Mouse (Mus musculus): Measurements from ENCODE around the gene Dnajb14.
"Not testable (repeated sequence)": the region's sequence is repeated elsewhere in the genome, so short reads cannot be mapped to it uniquely, and the experiment has no call there.

Gene Dnajb14

DNA sequence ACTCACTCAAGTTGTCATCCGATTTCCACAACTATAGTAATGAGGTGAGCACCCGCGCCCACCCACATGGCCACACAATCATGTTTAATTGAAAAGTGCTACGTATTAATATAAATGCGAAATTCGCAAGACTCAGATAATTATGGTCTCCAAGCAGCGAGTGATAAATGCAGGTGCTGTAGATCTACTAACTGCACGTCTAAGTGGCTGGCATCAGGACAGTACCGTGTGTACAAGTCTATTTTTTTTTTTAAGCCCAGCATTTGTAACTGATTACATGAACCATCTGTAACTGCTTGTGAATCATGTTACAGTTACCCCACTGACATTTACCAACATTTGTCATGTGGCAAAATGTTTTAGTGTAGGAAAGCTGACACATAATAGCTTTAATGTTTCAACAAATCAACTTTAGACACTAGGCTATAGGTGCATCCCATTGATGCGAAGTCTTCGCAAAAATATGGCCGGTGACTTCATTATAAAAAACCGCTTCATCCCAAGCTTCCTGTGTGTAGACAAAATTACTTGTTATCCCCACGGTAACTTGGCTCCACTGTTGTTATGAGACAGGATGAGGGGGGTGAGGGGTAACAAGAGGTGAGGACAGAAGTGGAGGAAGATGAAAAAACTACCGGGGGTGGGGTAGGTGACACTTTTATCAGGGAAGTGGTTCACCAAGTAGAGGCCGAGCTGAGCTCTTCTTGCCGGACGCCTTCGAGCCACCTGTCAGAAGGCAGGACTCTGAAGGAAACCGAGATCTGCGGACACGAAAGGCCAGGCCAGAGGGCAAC, 3.9 kb upstream of the Dnajb14 start:
- DNase-seq (ENCODE audit: low read depth, low spot score): no peak

GRCm38 (mm10) chr3:137864124-137864987, 3.1 kb upstream of the Dnajb14 start, which contains the start of gene H2afz:
H2afz (plus strand) TSS chr3:137864487.
- peak; percentile 99 for DNase-seq (ENCODE audit: low read depth, low spot score)

DNA sequence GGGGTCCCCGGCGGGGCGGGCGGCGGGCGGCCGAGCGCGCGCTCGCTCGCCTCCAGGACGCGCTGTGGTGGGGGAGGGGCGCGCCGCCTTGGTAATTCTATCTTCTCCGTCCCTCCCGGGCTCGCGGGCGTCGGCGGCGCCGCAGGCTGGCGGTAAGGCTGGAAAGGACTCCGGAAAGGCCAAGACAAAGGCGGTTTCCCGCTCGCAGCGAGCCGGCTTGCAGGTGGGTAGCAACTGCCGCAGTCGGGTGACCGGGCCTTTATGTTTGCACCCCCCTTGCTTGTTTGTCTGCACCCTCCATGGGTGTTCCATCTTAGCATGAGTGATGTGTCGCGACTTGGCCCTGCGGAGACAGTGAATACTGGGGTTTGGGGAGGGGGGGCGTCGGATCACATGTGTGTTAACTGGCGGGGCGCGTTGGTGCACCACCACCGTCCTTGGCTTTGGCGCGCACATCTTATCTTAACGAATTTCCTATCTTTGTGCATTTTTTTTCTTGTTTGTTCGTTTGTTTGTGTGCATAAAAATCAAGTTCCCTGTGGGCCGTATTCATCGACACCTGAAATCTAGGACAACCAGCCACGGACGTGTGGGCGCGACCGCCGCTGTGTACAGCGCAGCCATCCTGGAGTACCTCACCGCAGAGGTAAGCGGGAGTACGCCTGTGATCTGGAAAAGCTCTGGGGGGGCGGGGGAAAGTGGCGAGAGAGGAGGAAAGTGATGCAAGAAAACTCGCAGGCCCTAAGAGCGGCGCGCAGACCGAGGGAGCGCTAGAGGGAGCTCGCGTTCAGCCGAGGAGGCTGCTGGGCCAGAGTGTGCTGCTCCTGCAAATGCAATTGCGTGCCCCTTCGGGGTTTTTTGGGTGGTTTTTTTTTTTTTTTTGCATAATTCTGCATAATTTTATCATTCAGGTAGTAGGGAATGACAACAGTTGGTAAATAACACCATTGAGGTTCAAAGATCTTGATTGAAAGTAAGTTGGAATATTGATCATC, 2.2 kb upstream of the Dnajb14 start:
- DNase-seq (ENCODE audit: low read depth, low spot score): peak; percentile 97

- no peak for DNase-seq (ENCODE audit: low read depth, low spot score)
Measured at GRCm38 (mm10) chr3:137867133-137867436, 390 bp upstream of the Dnajb14 start.

GRCm38 (mm10) chr3:137868094-137868913, 829 bp downstream of the Dnajb14 start:
- DNase-seq (ENCODE audit: low read depth, low spot score): peak; percentile 58

DNA sequence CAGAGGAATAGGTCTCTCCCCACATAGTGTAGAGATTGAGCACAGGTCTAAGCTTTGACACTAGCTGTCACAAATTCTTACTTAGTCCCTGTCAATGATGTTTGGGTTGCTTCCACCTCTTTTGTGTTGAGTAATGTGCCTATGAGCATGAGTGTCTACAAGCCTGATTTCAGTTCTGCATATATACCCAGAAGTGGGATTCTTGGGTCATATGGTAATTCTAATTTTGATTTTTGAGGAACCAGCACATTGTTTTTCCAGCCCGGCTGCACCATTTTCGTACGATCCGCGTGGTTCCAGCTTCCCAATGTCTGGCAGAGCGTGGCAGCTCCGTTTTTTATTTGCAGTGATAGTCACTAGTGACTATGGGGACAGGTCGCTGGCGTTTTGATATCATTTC, 1.9 kb downstream of the Dnajb14 start:
- DNase-seq (ENCODE audit: low read depth, low spot score): no peak

DNA sequence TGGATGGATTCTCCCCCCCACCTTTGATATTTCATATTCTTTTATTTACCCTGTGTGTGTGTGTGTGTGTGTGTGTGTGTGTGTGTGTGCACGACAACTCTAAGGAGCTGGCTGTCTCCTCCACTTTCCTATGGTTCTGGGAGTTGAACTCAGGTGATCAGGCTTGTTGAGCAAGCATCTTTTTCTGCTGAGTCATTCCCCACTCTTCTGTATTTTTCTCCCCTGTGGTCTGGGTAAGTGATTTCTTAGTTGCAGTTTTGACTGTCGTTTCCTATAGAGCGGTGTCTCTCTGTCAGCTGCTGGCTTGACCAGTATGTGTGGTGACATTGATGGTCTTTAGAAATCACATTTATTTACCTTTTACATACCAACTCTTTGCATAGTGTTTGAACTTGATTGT, 11.8 kb downstream of the Dnajb14 start:
- DNase-seq (ENCODE audit: low read depth, low spot score): no peak

DNA sequence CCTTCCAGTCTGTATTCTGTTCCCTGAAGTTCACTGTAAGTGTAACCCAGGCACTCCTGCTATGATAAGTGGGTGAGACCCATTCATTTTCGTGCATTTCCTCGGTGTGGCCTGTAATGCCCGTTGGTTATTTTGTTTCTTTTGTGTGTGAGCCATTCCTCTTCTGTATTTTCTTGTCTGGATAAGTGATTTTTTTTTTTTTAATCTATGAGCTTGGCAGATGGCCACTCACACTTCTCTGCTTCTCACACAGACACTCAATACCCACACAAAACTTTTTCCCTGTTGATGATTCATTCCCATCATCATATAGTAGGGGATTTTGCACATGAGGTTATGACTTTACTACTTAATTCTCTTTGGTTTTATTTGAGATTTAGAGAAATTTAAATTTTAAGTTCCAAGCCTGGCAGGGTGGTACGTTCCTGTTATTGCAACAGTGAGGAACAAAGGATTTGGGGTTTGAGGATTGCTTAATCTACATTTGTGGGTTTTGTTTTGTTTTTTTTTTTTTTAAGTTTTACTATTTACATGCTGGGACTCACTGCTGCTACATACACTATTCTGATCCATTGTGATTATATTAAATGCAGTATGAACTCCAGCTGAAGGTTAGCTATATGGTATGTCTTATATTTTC, 12.8 kb downstream of the Dnajb14 start:
- DNase-seq (ENCODE audit: low read depth, low spot score): no peak

- no peak for DNase-seq (ENCODE audit: low read depth, low spot score)
Measured at GRCm38 (mm10) chr3:137881093-137881492, 13.6 kb downstream of the Dnajb14 start.

DNA sequence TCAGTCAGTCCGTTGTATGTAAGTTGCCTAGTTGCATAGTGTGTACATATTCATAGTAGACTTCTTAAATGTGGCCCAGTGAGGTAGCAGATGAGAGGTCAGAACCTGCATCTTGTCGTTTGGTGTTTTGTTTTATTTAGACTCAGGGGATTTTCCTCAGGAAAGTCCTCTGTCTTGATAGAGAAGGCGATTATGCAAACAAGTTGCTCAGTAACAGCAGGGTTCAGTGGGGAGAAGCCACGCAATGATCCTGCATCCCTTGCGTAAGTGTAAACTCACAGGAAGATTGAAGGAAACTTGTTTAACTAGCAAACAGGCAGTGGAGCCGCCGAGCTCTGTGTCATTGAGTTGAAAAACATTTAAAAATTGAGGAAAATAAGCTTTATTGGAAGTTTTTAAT, 20.5 kb downstream of the Dnajb14 start:
- no peak for DNase-seq (ENCODE audit: low read depth, low spot score)

GRCm38 (mm10) chr3:137891089-137891488, 23.6 kb downstream of the Dnajb14 start:
- no peak for DNase-seq (ENCODE audit: low read depth, low spot score)

- DNase-seq (ENCODE audit: low read depth, low spot score): no peak
Measured at GRCm38 (mm10) chr3:137892118-137892517, 24.6 kb downstream of the Dnajb14 start.

DNA sequence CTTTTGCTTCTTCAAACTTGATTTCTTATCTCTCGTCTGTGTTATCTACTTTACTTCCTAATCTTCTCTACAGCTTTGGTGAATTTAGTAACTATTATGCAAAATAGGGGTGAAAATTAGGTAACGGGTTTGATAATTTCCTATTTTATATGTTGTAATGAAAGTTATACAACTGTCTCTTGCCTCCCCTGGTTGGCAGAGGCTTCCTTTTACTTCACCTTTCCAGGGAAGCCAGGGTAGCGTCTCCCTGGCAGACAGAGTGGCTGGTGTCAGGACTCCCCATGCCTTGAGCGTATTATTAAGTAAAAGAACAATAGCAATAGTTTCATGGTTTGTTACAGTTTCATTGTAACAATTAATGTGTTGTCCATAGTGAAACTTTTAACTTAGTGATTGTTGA, 26.3 kb downstream of the Dnajb14 start:
- DNase-seq (ENCODE audit: low read depth, low spot score): no peak

DNA sequence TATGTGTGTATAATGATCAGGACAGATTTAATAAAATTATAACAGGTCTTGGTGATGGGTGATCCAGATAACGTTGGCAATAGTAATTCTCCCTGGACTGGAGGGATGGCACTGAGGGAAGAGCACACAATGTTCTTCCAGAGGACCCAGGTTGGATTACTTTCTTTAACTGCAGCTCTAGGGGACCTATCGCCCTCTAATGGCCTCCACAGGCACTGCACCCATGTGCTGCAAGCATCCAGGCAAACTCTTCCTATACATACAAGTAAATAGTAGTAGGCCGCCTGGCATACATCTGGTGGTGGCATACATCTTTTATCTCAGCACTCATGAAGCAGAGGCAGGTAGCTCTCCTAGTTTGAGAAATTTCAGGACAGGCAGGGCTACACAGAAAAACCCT, 27.7 kb downstream of the Dnajb14 start:
- peak; percentile 61 for DNase-seq (ENCODE audit: low read depth, low spot score)

GRCm38 (mm10) chr3:137896386-137896785, 28.9 kb downstream of the Dnajb14 start:
- no peak for DNase-seq (ENCODE audit: low read depth, low spot score)

GRCm38 (mm10) chr3:137896867-137897266, 29.4 kb downstream of the Dnajb14 start:
- DNase-seq (ENCODE audit: low read depth, low spot score): no peak

DNA sequence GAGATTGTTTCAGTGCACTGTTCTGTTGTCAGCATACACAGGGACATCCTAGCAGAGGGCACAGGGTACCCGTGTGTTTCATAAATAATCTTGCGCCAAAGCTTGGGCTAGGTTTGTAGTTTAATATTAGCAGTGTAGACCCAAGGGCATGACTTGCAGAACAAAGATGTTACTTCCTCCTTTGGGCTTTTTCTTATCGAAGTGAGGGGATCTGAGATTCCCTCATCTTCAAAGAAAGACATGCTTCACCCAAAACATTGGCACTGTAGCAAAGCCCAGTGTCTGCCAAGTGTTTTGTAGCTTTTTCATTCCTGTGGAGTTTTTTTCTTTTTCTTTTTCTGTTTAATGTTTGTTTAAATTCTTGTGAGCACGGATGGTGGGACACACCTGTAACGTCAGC, 30.2 kb downstream of the Dnajb14 start:
- DNase-seq (ENCODE audit: low read depth, low spot score): no peak

DNA sequence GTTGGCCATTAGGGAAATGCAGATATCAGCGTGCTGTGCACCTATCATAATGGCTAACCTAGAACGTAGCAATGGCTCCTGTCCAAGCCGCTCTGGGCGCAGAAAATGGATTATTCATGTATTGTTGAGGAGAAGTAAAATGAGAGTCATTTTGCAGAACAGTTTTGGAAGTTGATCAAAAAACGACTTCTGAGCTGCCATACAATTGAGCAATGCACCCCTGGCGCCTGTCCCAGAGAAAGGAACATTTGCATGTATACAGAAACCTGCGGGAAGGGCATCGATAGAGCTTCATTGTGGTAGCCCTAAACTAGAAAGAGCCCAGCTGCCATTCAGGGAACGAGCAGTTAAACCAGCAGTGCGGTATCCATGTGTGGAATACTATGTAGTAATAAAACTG, 32.7 kb downstream of the Dnajb14 start:
- DNase-seq (ENCODE audit: low read depth, low spot score): no peak

DNA sequence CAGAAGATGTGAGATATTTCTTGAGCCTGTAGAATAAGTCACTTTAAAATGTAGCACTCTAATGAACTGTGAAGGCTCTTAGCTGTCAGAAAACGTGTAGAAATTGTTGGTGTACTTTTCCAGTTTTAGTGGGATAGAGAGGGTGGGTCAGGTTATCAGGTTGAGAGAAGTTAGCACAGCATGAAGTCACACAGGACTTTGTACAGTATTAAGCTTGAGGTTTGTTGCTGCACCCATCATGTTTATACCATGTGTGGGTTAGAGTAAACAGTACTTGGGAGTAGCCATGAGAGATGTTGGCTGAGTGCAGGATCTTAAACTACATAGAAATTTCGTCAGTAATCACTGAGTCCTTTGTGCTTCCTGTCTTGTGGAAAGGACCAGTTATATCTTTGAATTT, 45.6 kb downstream of the Dnajb14 start:
- no peak for DNase-seq (ENCODE audit: low read depth, low spot score)

DNA sequence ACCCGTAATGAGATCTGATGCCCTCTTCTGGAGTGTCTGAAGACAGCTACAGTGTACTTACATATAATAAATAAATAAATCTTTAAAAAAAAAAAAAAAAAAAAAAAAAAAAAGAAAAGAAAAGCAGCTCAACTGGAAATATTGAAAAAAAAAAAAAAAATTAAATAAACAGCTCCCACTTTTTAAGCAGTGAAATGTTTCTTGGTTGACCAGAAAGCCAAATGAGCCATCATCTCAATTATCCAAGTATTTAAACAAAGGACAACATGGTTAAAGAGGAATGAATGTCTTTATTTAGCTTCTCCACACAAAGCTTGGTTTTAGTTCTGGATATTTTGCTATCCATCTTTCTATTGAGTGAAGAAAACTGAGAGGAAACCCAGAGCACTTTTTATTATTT, 47.1 kb downstream of the Dnajb14 start:
- DNase-seq (ENCODE audit: low read depth, low spot score): not testable (repeated sequence)

All from ZHBTc4 (cell line).